Mouse (Mus musculus) spleen, postnatal 14 days (tissue): ENCODE data around the gene Specc1.

Experiments used
- DNase-seq, 2 experiments: peaks; one replicate each; pipeline ENCODE4 v3.0.0; 2021 to 2022; ENCODE audit warnings: low spot score in 2 of 2

The Specc1 gene

DNA sequence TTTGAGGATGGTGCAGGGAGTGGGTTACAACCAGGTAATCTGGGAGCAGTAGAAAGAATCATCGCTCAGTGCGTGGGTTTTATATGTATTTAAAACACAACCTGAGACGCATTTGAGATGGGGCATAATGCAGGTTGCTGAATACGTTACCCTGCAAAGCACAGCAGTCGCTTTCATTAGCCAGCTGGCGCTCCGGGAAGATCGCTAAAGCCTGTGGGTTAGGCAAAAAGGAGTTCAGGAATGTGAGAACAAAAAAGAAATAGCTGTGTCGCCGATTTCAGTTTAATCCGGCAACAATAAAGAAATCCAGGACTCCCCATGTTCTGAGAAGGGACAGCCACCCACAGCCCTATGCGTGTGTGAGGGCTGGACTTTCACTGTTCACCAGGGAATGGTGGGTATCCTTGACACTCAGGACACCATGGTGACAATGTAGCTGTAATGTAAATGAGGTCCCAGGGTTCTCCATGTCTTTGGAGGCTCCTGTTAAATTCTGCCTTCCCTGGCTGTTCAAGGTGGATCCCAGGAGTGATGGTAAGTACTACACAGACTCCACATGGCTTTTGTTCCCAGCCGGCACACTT, 58.6 kb downstream of the Specc1 start:
- no peak for DNase-seq

- no peak for DNase-seq
Observed at GRCm38 (mm10) chr11:62016985-62017384, 60.4 kb downstream of the Specc1 start.

DNA sequence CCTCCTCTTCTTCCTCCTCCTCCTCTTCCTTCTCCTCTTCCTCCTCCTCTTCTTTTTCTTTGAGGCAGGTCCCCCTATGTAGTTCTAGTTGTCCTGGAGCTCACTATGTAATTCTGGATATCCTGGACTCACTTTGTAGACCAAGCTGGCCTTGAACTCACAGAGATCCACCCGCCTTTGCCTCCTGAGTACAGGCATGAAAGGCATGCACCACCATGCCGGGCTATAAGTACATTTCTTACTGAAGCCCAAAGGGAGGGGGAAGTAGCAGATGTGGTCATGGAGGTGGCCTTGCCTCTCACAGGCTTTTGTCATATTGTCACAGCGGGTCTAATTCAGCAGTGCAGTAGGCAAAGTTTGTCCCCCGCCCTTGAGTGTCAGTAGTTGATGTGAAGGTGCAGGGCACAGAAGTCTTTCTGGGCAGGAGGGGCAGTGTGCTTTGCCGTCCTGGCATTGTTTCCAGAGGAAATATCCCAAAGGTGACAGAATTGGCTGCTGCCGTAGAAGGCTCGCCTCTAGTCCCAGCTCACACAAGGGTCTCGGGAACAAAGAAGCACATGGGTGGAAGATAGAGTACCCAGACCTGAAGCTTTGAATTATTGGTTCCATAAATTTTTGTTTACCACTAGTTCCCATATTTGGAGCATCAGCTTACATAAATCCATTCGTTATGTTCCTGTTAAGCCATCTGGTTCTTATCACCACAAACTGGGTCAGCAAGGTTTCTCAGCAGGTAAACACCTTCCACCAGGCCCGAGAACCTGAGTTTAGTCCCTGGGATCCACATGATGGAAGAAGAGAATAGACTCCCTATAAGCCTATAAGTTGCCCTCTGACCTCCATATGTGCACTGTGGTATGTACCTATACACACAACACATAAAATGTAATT, 62.0 kb downstream of the Specc1 start:
- DNase-seq: no peak

GRCm38 (mm10) chr11:62019857-62020256, 63.3 kb downstream of the Specc1 start:
- DNase-seq: no peak

DNA sequence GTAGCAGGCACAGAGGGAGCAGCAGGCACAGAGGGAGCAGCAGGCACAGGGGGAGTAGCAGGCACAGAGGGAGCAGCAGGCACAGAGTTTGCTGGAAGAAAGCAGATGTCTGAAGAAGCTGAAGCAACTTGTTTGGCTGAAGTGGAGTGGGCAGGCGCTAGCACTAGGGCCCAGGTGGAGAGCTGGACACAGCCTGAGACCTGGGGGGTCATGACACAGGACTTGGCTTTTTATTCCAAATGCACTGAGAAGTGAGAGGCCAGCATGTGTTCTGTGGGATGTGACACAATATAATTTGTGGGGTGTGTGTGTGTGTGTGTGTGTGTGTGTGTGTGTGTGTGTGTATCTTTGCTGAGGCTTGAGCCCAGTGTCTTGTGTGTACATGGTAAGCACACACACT, 64.3 kb downstream of the Specc1 start:
- no peak for DNase-seq

DNA sequence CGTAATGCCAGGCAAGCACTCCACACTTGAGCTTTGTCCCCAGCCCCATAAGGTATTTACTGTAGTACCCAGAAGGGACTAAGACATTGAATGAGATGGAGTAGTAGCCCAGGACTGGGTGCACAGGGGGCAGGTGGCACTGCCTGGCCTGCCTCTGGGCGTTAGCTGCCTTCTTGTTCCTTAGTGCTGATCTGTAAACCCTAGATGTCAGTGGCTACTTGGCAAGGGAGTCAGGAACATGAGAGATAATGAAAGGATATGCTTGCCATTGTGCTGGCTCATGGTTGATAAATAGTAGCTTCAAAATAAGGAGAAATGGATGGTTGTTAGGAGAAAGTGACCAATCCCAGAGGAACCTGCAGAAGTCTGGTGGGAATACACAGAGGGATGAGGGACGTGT, 65.5 kb downstream of the Specc1 start:
- DNase-seq: no peak

DNA sequence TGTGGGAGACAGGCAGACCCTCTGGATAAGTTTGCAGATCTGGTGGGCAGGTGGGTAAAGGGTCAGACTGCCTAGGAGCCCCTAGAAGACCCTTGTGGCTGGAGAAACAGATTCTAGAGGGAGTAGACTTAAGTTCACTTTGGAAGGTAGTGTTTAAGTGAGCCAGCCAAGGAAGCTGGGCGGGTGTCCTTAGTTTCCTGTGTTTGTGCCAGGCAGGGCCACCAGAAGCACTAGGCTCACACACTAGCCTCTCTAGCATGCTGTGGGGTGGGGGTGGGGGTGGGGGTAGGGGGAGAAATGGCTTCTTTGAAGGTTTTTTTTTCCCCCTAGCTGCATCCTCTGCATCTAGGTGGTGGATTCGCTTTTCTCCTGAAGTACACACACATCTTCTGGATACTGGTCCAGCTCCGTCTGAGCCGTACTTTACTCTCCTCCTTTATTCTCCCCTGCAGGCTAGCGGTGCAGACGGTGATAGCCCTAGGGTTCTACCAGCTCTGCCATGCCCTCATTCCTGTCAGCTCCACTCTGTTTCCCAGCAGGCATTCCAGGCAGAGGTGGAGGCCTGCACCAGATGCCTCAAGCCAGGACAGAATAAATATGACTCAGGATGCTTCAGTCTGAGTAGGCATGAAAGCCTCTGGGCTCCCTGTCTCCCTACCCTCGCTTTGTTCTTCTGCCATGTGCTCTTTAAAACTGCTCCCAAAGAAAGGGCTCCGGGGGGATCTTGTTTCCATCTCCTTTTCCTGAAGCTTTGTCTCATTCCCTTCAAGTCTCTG, 66.3 kb downstream of the Specc1 start:
- DNase-seq: no peak

GRCm38 (mm10) chr11:62023494-62024233, 67.1 kb downstream of the Specc1 start:
- no peak for DNase-seq

GRCm38 (mm10) chr11:62024234-62024601, 67.7 kb downstream of the Specc1 start:
- no peak for DNase-seq

DNA sequence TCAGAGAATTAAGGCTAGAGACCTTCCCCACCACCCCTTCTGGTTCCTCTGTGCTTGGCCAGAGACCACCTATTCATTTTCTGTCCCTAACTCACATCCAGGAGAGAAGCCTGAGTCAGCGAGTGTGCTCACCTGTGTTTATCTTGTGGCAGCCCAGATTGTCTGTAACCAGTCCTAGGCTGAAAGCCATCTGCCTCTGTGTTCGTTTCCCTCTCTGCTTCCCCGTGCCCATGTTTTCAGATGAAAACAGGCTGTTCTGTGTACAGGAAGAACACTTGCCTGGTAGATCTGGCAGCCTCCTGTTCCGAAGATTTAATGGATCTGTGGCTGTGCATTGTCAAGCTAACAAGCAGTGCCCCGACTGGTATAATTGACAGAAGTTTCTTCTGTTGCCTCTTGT, 68.4 kb downstream of the Specc1 start:
- DNase-seq: no peak

DNA sequence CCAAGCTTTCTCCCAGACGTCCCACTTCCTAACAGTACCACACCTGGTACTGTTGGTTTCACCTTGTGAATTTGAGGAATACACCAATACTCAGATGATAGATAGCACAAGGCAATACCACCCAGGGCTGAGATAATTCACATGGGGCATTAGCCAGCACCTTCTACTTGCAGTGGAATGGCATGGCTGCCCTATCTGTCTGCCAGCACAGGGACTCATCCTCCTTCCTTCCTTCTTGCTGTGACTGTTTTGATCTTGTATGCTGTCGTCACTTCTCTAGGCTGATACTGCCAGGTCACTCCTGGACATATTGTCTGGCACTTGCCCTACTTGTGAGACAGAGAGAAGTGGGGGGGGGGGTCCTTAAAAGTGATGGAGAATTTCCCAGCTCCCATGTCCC, 69.2 kb downstream of the Specc1 start:
- DNase-seq: no peak

DNA sequence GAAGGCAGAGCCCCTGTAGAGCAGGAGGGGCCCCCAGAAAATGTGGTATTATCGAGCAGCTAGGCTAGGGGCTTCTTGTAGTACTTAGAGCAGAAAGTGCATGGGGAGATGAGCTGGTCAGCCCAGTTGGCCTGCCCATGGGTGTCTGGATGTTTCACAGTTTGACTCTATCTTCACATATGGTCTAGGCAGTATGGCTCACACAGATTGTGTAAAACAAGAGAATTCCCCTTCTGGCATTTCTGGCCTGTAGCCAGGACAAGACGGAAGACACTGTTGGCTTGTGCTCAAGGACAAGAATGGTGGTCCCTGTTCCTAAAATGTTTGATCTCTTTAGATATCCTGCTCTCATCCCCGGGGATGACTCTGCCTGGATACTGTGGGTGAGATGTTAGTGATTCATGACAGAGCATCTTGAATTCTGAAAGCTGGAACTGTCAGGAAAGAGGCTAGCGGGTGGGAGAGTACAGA, 69.8 kb downstream of the Specc1 start:
- no peak for DNase-seq

DNA sequence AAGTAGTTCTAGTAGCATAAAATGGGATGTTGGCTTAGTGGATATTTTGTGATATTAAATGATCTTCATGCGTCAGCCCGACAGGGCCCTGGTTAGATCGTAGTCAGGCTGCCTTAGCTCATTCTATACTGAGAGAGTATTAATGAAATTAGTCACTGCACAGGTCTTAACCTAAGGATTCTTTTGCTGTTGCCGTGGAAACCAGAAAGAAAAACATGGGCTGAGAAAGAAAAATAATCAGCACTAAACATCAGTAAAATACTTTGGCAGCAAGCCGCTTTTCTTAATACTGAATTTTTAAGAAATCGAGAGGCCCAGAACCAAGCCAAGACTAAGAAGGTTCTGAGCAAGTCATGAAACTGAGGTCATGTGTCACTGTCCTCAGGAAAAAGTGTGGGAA, 70.7 kb downstream of the Specc1 start:
- no peak for DNase-seq

GRCm38 (mm10) chr11:62027705-62028104, 71.1 kb downstream of the Specc1 start:
- DNase-seq: no peak

DNA sequence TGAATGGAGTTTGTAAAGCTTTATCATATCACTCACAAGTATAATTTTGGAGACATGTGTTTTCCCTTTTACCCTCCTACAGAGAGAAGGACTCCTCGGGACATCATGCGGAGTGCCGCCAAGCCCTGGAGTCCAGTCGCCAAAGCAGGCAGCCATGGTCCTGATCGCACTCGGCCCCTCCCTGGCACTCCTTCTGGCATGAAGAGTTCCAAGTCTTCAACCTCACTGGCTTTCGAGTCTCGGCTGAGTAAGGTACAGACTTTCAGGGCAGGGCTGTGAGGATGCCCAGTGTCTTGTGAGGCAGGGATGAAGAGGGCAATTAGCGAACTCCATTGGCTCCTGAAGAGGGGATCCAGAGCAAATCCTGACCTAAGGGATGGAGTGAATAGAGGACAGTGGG, 72.6 kb downstream of the Specc1 start:
- DNase-seq: no peak

- no peak for DNase-seq
Observed at GRCm38 (mm10) chr11:62034564-62034963, 78.0 kb downstream of the Specc1 start.

DNA sequence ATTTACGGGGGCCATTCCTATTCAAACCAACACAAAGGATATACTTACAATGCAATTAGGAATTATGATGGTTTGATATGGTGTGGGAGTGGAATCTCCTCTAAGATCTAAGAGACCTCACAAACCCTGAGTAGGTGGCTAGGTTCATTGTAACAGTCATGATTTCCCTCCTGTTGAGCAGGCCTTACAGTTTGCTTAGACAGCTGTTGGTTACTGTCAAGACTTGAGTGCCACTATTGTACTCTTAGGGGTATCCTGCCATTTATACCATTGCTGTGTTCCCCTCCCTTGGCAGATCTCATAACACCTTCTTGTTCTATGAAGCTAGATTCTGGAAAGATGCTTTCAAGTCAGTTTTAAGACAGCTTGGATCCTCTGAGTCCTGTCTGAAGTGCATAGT, 78.7 kb downstream of the Specc1 start:
- DNase-seq: no peak

DNA sequence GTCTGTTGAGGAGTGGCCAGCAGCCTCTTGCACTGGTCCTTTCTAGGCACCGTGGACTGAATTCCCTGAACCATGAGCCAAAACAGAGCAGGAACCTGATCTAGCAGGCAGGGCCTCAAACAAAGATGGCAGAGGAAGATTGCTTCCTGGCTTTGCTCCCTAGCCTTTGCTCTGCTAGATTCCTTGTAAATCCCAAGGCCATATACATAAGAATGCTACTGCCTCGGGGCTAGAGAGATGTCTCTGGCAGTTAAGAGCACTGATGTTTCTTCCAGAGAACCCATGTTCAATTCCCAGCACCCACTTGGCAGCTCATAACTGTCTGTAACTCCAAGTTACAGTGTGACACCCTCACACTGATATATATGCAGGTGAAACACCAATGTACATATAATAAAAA, 83.6 kb downstream of the Specc1 start:
- no peak for DNase-seq

- DNase-seq: no peak
Observed at GRCm38 (mm10) chr11:62044627-62045026, 88.1 kb downstream of the Specc1 start.

DNA sequence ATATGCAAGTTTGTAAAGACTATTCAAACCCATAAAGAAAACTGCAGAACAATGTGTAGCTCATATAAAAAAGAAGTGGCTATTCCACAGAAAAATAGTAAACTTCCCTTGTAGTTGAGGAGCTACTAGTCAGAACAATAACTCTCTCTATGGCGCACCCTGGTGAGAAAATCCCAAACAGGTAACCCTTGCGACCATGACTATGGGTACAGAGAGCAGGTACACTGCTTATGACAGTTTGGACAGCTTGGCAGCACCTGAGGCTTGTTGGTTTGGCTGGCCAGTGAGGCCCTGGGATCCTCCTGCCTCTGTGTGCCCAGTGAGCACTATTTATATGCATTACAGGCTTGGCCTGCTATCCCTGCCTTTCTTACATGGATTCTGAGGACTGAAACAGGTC, 89.4 kb downstream of the Specc1 start:
- DNase-seq: no peak

GRCm38 (mm10) chr11:62047817-62048640, 91.5 kb downstream of the Specc1 start:
- DNase-seq: peak in 1 of 2 experiments; percentile 41
